Mouse (Mus musculus) thymus, adult 2 months (tissue): ENCODE results near the gene Hes1.

ENCODE experiments used
- CTCF ChIP-seq: fragments of 200-500 bp; IDR thresholded peaks from 2 replicates; pipeline ENCODE4 v1.5.1; 2012; ENCODE audit warnings: mild to moderate bottlenecking, control low read depth, low read length, moderate library complexity, borderline replicate concordance; ENCODE audit not compliant: control insufficient read depth, poor library complexity, insufficient read depth; ENCODE audit errors: extremely low read depth
- POLR2A ChIP-seq: fragments of 200-500 bp; IDR thresholded peaks from 2 replicates; pipeline ENCODE4 v1.6.1; 2012; ENCODE audit warnings: mild to moderate bottlenecking, low read length, control low read depth, moderate library complexity; ENCODE audit not compliant: control insufficient read depth, poor library complexity, insufficient read depth; ENCODE audit errors: extremely low read depth

- TF ChIP-seq POLR2A, result no peak
- TF ChIP-seq CTCF, result no peak
Measured at GRCm38 (mm10) chr16:30110466-30110865, 46.3 kb downstream of the Hes1 start.
